Mouse (Mus musculus): ENCODE data around the gene Maml3. TPM values are rescaled to one million over a fixed set of nuclear protein-coding genes. Genes with fewer than 3 reads are reported as not detected.

Gene Maml3
- total RNA-seq, 1 experiment = 1.2 TPM

- H3K4me3 ChIP-seq (ENCODE audit: insufficient read depth in 1 of 2, low read depth in 1 of 2, low read length in 2 of 2, poor library complexity in 1 of 2, severe bottlenecking in 1 of 2) = no peak overlapping the region
- no peak overlapping the region for H3K27ac ChIP-seq (ENCODE audit: insufficient read depth, low read depth, low read length, poor library complexity, severe bottlenecking)
- no peaks in the 10 kb centered on the region for H3K4me1 ChIP-seq (ENCODE audit: control insufficient read depth in 2 of 2, insufficient read depth in 2 of 2, low read length in 2 of 2, poor library complexity in 1 of 2)
- no peaks in the 10 kb centered on the region for H3K9me3 ChIP-seq (ENCODE audit: control insufficient read depth, insufficient read depth, low read depth, low read length)
- H3K9ac ChIP-seq (ENCODE audit: insufficient read depth, low read depth, low read length, poor library complexity, severe bottlenecking) = no peak overlapping the region
- in situ Hi-C loops (cut with MboI; ENCODE audit: low sequenced_read_pairs in 2 of 2, unreplicated experiment in 2 of 2) = no loop called here
- DNase-seq (ENCODE audit: low read depth, low spot score) = no peak
- no peaks in the 10 kb centered on the region for H3K36me3 ChIP-seq (ENCODE audit: control insufficient read depth, insufficient read depth, low read length, poor library complexity, severe bottlenecking)
- TF ChIP-seq CHD2 (IDR thresholded peaks at IDR 0.05; ENCODE audit: low read depth, low read length) (no peak), ZNF384 (IDR thresholded peaks at IDR 0.05; ENCODE audit: low read depth, low read length) (no peak), ZC3H11A (IDR thresholded peaks at IDR 0.05; ENCODE audit: borderline replicate concordance, low read depth, low read length) (no peak), MAFK (IDR thresholded peaks at IDR 0.05; ENCODE audit: insufficient read depth, low read depth, low read length) (no peak), HCFC1 (IDR thresholded peaks at IDR 0.05; ENCODE audit: borderline replicate concordance, insufficient read depth, low read length) (no peak)
Observed at GRCm38 (mm10) chr3:51816517-51817285, 288.2 kb downstream of the Maml3 start.

GRCm38 (mm10) chr3:51814073-51814472, 290.8 kb downstream of the Maml3 start:
- H3K36me3 ChIP-seq (ENCODE audit: control insufficient read depth, insufficient read depth, low read length, poor library complexity, severe bottlenecking) = no peaks in the 10 kb centered on the region
- H3K4me3 ChIP-seq (ENCODE audit: insufficient read depth in 1 of 2, low read depth in 1 of 2, low read length in 2 of 2, poor library complexity in 1 of 2, severe bottlenecking in 1 of 2) = no peak overlapping the region
- no peak overlapping the region for H3K9ac ChIP-seq (ENCODE audit: insufficient read depth, low read depth, low read length, poor library complexity, severe bottlenecking)
- H3K4me1 ChIP-seq (ENCODE audit: control insufficient read depth in 2 of 2, insufficient read depth in 2 of 2, low read length in 2 of 2, poor library complexity in 1 of 2) = no peaks in the 10 kb centered on the region
- in situ Hi-C loops (cut with MboI; ENCODE audit: low sequenced_read_pairs in 2 of 2, unreplicated experiment in 2 of 2) = no loop called here
- DNase-seq (ENCODE audit: low read depth, low spot score) = no peak
- TF ChIP-seq CHD2 (IDR thresholded peaks at IDR 0.05; ENCODE audit: low read depth, low read length) (no peak), ZC3H11A (IDR thresholded peaks at IDR 0.05; ENCODE audit: borderline replicate concordance, low read depth, low read length) (no peak), HCFC1 (IDR thresholded peaks at IDR 0.05; ENCODE audit: borderline replicate concordance, insufficient read depth, low read length) (no peak), ZNF384 (IDR thresholded peaks at IDR 0.05; ENCODE audit: low read depth, low read length) (no peak), MAFK (IDR thresholded peaks at IDR 0.05; ENCODE audit: insufficient read depth, low read depth, low read length) (no peak)
- no peaks in the 10 kb centered on the region for H3K9me3 ChIP-seq (ENCODE audit: control insufficient read depth, insufficient read depth, low read depth, low read length)
- no peak overlapping the region for H3K27ac ChIP-seq (ENCODE audit: insufficient read depth, low read depth, low read length, poor library complexity, severe bottlenecking)

- Histone ChIP-seq H3K27ac (ENCODE audit: insufficient read depth, low read depth, low read length, poor library complexity, severe bottlenecking) (no peak overlapping the region), H3K9me3 (ENCODE audit: control insufficient read depth, insufficient read depth, low read depth, low read length) (no peaks in the 10 kb centered on the region), H3K9ac (ENCODE audit: insufficient read depth, low read depth, low read length, poor library complexity, severe bottlenecking) (no peak overlapping the region), H3K4me1 (ENCODE audit: control insufficient read depth in 2 of 2, insufficient read depth in 2 of 2, low read length in 2 of 2, poor library complexity in 1 of 2) (no peaks in the 10 kb centered on the region), H3K4me3 (ENCODE audit: insufficient read depth in 1 of 2, low read depth in 1 of 2, low read length in 2 of 2, poor library complexity in 1 of 2, severe bottlenecking in 1 of 2) (no peak overlapping the region), H3K36me3 (ENCODE audit: control insufficient read depth, insufficient read depth, low read length, poor library complexity, severe bottlenecking) (no peaks in the 10 kb centered on the region)
- no peak for DNase-seq (ENCODE audit: low read depth, low spot score)
- in situ Hi-C loops (cut with MboI; ENCODE audit: low sequenced_read_pairs in 2 of 2, unreplicated experiment in 2 of 2) = no loop called here
- TF ChIP-seq HCFC1 (IDR thresholded peaks at IDR 0.05; ENCODE audit: borderline replicate concordance, insufficient read depth, low read length) (no peak), MAFK (IDR thresholded peaks at IDR 0.05; ENCODE audit: insufficient read depth, low read depth, low read length) (no peak), ZC3H11A (IDR thresholded peaks at IDR 0.05; ENCODE audit: borderline replicate concordance, low read depth, low read length) (no peak), CHD2 (IDR thresholded peaks at IDR 0.05; ENCODE audit: low read depth, low read length) (no peak), ZNF384 (IDR thresholded peaks at IDR 0.05; ENCODE audit: low read depth, low read length) (no peak)
Observed at GRCm38 (mm10) chr3:51813186-51813585, 291.7 kb downstream of the Maml3 start.

GRCm38 (mm10) chr3:51810731-51811130, 294.1 kb downstream of the Maml3 start:
- Histone ChIP-seq H3K27ac (ENCODE audit: insufficient read depth, low read depth, low read length, poor library complexity, severe bottlenecking) (no peak overlapping the region), H3K36me3 (ENCODE audit: control insufficient read depth, insufficient read depth, low read length, poor library complexity, severe bottlenecking) (no peaks in the 10 kb centered on the region), H3K9ac (ENCODE audit: insufficient read depth, low read depth, low read length, poor library complexity, severe bottlenecking) (no peak overlapping the region), H3K4me1 (ENCODE audit: control insufficient read depth in 2 of 2, insufficient read depth in 2 of 2, low read length in 2 of 2, poor library complexity in 1 of 2) (no peaks in the 10 kb centered on the region), H3K9me3 (ENCODE audit: control insufficient read depth, insufficient read depth, low read depth, low read length) (no peaks in the 10 kb centered on the region), H3K4me3 (ENCODE audit: insufficient read depth in 1 of 2, low read depth in 1 of 2, low read length in 2 of 2, poor library complexity in 1 of 2, severe bottlenecking in 1 of 2) (no peak overlapping the region)
- DNase-seq (ENCODE audit: low read depth, low spot score) = no peak
- in situ Hi-C loops (cut with MboI; ENCODE audit: low sequenced_read_pairs in 2 of 2, unreplicated experiment in 2 of 2) = no loop called here
- no peak for TF ChIP-seq HCFC1 (IDR thresholded peaks at IDR 0.05; ENCODE audit: borderline replicate concordance, insufficient read depth, low read length)
- TF ChIP-seq CHD2 (IDR thresholded peaks at IDR 0.05; ENCODE audit: low read depth, low read length) = no peak
- no peak for TF ChIP-seq ZNF384 (IDR thresholded peaks at IDR 0.05; ENCODE audit: low read depth, low read length)
- TF ChIP-seq ZC3H11A (IDR thresholded peaks at IDR 0.05; ENCODE audit: borderline replicate concordance, low read depth, low read length) = no peak
- TF ChIP-seq MAFK (IDR thresholded peaks at IDR 0.05; ENCODE audit: insufficient read depth, low read depth, low read length) = no peak

Measured in ES-E14 (cell line).